Mouse (Mus musculus): Measurements from ENCODE around the gene Clic5. TPM values are rescaled to one million over a fixed set of nuclear protein-coding genes. Genes with fewer than 3 reads are reported as not detected.

The Clic5 gene
- polyA plus RNA-seq, 1 experiment, result 0.01 TPM

DNA sequence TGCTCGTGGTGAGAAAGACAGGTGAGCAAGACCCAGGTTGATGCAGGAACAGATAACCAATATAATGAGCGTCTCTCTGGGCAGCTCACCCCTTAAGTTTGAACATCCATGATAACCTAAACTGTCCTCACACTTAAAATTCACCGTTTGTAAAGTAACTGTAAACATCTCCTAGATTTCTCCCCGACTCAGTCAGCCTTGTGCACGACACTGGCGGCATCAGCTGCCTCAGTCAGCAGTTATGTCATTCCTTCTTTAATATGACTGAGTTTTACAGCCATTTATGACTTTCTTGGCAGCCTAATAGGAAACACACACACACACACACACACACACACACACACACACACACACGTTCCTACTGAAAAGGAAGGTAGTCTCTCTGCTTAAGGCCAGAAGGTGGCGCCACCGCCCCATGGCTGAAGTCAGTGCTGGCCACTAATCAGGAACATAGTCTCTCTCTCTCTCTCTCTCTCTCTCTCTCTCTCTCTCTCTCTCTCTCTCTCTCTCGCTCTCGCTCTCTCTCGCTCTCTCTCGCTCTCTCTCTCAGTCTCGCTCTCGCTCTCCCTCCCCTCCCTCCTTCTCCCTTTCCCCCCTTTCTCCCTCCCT, 73.3 kb downstream of the Clic5 start:
- TF ChIP-seq CEBPB (IDR thresholded peaks at IDR 0.05; ENCODE audit: low read depth), result no peak
- peak; percentile 31 for TF ChIP-seq MAX (IDR thresholded peaks at IDR 0.05)
- peak; percentile 65 for TF ChIP-seq CTCF (IDR thresholded peaks at IDR 0.05; ENCODE audit: control insufficient read depth, insufficient read depth, insufficient read length)
- H3K4me3 ChIP-seq (ENCODE audit: insufficient read depth, poor library complexity, severe bottlenecking), result no peak overlapping the region
- H3K36me3 ChIP-seq (ENCODE audit: control insufficient read depth, insufficient read depth), result no peaks in the 10 kb centered on the region
- H3K79me2 ChIP-seq (ENCODE audit: control insufficient read depth, insufficient read depth), result no peaks in the 10 kb centered on the region
- no peaks in the 10 kb centered on the region for H3K27me3 ChIP-seq (ENCODE audit: control insufficient read depth, insufficient read depth, insufficient read length)
- no peak overlapping the region for H3ac ChIP-seq (ENCODE audit: control insufficient read depth, insufficient read length, low read depth)
- no peaks in the 10 kb centered on the region for H3K79me3 ChIP-seq (ENCODE audit: low read depth)

DNA sequence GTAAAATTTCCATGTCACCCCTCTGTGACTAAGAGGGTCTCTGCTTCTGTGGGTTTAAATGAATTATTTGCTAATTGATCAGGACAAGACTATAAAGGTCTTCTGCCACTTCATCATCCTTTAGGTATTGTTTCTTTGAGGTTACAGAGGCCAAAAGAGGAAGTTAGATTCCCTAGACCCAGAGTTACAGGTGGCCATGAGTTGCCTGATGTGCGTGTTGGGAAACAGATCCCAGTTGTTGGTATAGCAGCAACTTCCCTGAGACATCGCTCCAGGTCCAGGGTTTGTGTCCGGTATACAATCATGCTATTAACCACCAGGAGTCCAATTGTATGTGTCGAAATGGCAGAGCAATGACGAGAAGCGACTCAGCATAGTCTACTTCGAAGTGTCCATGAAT, 81.7 kb downstream of the Clic5 start:
- Histone ChIP-seq H3K36me3 (ENCODE audit: control insufficient read depth, insufficient read depth) (no peaks in the 10 kb centered on the region), H3K4me3 (ENCODE audit: insufficient read depth, poor library complexity, severe bottlenecking) (no peak overlapping the region), H3K79me3 (ENCODE audit: low read depth) (no peaks in the 10 kb centered on the region), H3K79me2 (ENCODE audit: control insufficient read depth, insufficient read depth) (no peaks in the 10 kb centered on the region), H3K27me3 (ENCODE audit: control insufficient read depth, insufficient read depth, insufficient read length) (no peaks in the 10 kb centered on the region), H3ac (ENCODE audit: control insufficient read depth, insufficient read length, low read depth) (no peak overlapping the region)
- TF ChIP-seq CEBPB (IDR thresholded peaks at IDR 0.05; ENCODE audit: low read depth), result no peak
- TF ChIP-seq MYOG (IDR thresholded peaks at IDR 0.05; ENCODE audit: control insufficient read depth, extremely low read depth, insufficient read length), result no peak
- no peak for TF ChIP-seq MYOD1 (IDR thresholded peaks at IDR 0.05; ENCODE audit: control insufficient read depth, insufficient read length, low read depth)
- no peak for TF ChIP-seq USF1 (IDR thresholded peaks at IDR 0.05; ENCODE audit: low read depth)
- no peak for TF ChIP-seq CTCF (IDR thresholded peaks at IDR 0.05; ENCODE audit: control insufficient read depth, insufficient read depth, insufficient read length)
- TF ChIP-seq FOSL1 (IDR thresholded peaks at IDR 0.05; ENCODE audit: insufficient read depth, low read length, poor library complexity, severe bottlenecking), result no peak

DNA sequence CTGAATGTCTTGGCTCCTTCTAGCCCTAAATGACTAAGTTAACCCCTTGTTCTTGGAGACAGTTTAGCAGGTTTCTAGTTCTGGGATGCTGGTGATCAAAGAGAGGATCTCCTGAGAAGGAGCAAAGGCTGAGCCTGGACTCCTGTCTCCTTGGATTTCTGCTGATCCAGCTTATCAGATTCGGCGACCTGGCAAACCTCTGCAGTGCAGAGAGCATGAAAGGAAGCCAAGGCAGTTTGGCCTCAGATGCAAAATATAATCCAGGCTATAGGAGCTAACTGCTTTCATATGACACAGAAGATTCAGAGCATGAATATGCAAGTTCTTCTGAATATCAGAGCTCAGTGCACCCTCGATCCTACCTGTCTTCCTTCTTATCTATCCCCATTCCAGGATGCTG, 83.0 kb downstream of the Clic5 start:
- Histone ChIP-seq H3K36me3 (ENCODE audit: control insufficient read depth, insufficient read depth) (no peaks in the 10 kb centered on the region), H3K27me3 (ENCODE audit: control insufficient read depth, insufficient read depth, insufficient read length) (no peaks in the 10 kb centered on the region), H3ac (ENCODE audit: control insufficient read depth, insufficient read length, low read depth) (no peak overlapping the region), H3K79me3 (ENCODE audit: low read depth) (no peaks in the 10 kb centered on the region), H3K79me2 (ENCODE audit: control insufficient read depth, insufficient read depth) (no peaks in the 10 kb centered on the region), H3K4me3 (ENCODE audit: insufficient read depth, poor library complexity, severe bottlenecking) (no peak overlapping the region)
- no peak for TF ChIP-seq CEBPB (IDR thresholded peaks at IDR 0.05; ENCODE audit: low read depth)
- TF ChIP-seq MYOD1 (IDR thresholded peaks at IDR 0.05; ENCODE audit: control insufficient read depth, insufficient read length, low read depth), result no peak
- TF ChIP-seq FOSL1 (IDR thresholded peaks at IDR 0.05; ENCODE audit: insufficient read depth, low read length, poor library complexity, severe bottlenecking), result no peak
- TF ChIP-seq USF1 (IDR thresholded peaks at IDR 0.05; ENCODE audit: low read depth), result no peak
- no peak for TF ChIP-seq MAX (IDR thresholded peaks at IDR 0.05)
- TF ChIP-seq MYOG (IDR thresholded peaks at IDR 0.05; ENCODE audit: control insufficient read depth, extremely low read depth, insufficient read length), result no peak
- TF ChIP-seq CTCF (IDR thresholded peaks at IDR 0.05; ENCODE audit: control insufficient read depth, insufficient read depth, insufficient read length), result no peak

DNA sequence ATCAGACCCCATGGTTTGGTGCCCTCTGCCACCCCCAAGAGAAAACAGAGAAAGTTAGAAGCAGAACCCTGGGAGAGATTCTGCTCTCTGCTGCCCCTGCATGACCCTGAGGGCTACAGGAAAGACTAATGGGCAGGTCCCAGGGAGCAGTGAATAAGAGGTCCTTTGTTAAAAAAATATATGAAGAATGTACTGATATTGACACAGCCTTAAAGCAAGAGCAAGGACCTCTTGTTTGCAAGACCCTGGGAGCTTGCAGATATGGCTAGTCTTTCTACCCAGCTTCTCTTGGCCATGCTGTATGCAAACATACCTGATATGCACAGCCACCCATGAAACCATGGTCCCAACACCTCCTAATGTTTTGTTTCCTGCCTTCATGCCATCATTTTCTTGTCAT, 86.4 kb downstream of the Clic5 start:
- Histone ChIP-seq H3ac (ENCODE audit: control insufficient read depth, insufficient read length, low read depth) (no peak overlapping the region), H3K4me3 (ENCODE audit: insufficient read depth, poor library complexity, severe bottlenecking) (no peak overlapping the region), H3K79me3 (ENCODE audit: low read depth) (no peaks in the 10 kb centered on the region), H3K27me3 (ENCODE audit: control insufficient read depth, insufficient read depth, insufficient read length) (no peaks in the 10 kb centered on the region), H3K36me3 (ENCODE audit: control insufficient read depth, insufficient read depth) (no peaks in the 10 kb centered on the region), H3K79me2 (ENCODE audit: control insufficient read depth, insufficient read depth) (no peaks in the 10 kb centered on the region)
- no peak for TF ChIP-seq FOSL1 (IDR thresholded peaks at IDR 0.05; ENCODE audit: insufficient read depth, low read length, poor library complexity, severe bottlenecking)
- no peak for TF ChIP-seq MYOD1 (IDR thresholded peaks at IDR 0.05; ENCODE audit: control insufficient read depth, insufficient read length, low read depth)
- no peak for TF ChIP-seq MYOG (IDR thresholded peaks at IDR 0.05; ENCODE audit: control insufficient read depth, extremely low read depth, insufficient read length)
- TF ChIP-seq CTCF (IDR thresholded peaks at IDR 0.05; ENCODE audit: control insufficient read depth, insufficient read depth, insufficient read length), result no peak
- no peak for TF ChIP-seq CEBPB (IDR thresholded peaks at IDR 0.05; ENCODE audit: low read depth)
- no peak for TF ChIP-seq USF1 (IDR thresholded peaks at IDR 0.05; ENCODE audit: low read depth)
- no peak for TF ChIP-seq MAX (IDR thresholded peaks at IDR 0.05)

DNA sequence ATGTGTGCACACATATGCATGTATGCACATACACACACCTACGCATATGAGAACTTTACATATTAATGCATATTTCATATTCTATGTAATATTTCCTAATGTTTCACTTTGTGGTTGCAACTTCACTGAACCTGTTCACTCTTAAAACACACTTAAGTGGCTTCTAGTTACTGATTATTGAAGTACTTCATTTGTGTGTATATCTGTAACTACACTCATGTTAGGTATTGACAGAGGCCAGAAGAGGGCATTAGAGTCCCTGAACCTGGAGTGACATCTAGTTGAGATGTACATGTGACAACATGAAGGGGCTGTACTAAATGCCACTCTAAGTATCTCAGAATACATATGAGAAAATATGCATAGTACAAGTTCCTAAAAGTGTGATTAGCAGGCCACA, 99.9 kb downstream of the Clic5 start:
- Histone ChIP-seq H3K79me3 (ENCODE audit: low read depth) (no peaks in the 10 kb centered on the region), H3K27me3 (ENCODE audit: control insufficient read depth, insufficient read depth, insufficient read length) (no peaks in the 10 kb centered on the region), H3K79me2 (ENCODE audit: control insufficient read depth, insufficient read depth) (no peaks in the 10 kb centered on the region), H3K4me3 (ENCODE audit: insufficient read depth, poor library complexity, severe bottlenecking) (no peak overlapping the region), H3ac (ENCODE audit: control insufficient read depth, insufficient read length, low read depth) (no peak overlapping the region), H3K36me3 (ENCODE audit: control insufficient read depth, insufficient read depth) (no peaks in the 10 kb centered on the region)
- no peak for TF ChIP-seq MAX (IDR thresholded peaks at IDR 0.05)
- TF ChIP-seq USF1 (IDR thresholded peaks at IDR 0.05; ENCODE audit: low read depth), result no peak
- TF ChIP-seq CTCF (IDR thresholded peaks at IDR 0.05; ENCODE audit: control insufficient read depth, insufficient read depth, insufficient read length), result no peak
- TF ChIP-seq FOSL1 (IDR thresholded peaks at IDR 0.05; ENCODE audit: insufficient read depth, low read length, poor library complexity, severe bottlenecking), result no peak
- no peak for TF ChIP-seq CEBPB (IDR thresholded peaks at IDR 0.05; ENCODE audit: low read depth)
- no peak for TF ChIP-seq MYOG (IDR thresholded peaks at IDR 0.05; ENCODE audit: control insufficient read depth, extremely low read depth, insufficient read length)
- TF ChIP-seq MYOD1 (IDR thresholded peaks at IDR 0.05; ENCODE audit: control insufficient read depth, insufficient read length, low read depth), result no peak

DNA sequence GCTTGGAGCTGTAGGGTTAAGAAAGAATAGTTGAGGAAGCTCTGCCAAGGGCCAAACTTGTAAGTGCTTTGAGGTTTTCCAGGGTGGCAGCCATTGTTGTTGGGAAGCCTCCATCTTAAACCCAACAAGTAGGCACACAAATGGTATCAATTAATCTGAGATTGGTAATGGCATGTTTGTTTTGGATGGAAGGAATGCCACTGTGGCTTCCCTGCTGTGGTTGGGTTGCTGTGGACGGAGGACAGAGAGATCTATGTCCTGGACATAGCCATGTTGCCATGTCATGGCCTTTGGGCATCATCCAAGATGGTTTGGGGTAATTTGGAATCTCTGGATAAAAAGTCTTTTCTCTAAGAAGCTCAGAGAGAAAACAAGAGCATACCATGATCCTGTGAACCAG, 108.8 kb downstream of the Clic5 start:
- no peaks in the 10 kb centered on the region for H3K27me3 ChIP-seq (ENCODE audit: control insufficient read depth, insufficient read depth, insufficient read length)
- H3K79me3 ChIP-seq (ENCODE audit: low read depth), result no peaks in the 10 kb centered on the region
- TF ChIP-seq MYOD1 (IDR thresholded peaks at IDR 0.05; ENCODE audit: control insufficient read depth, insufficient read length, low read depth) (no peak), CEBPB (IDR thresholded peaks at IDR 0.05; ENCODE audit: low read depth) (no peak), MAX (IDR thresholded peaks at IDR 0.05) (no peak), USF1 (IDR thresholded peaks at IDR 0.05; ENCODE audit: low read depth) (no peak), CTCF (IDR thresholded peaks at IDR 0.05; ENCODE audit: control insufficient read depth, insufficient read depth, insufficient read length) (no peak), MYOG (IDR thresholded peaks at IDR 0.05; ENCODE audit: control insufficient read depth, extremely low read depth, insufficient read length) (no peak), FOSL1 (IDR thresholded peaks at IDR 0.05; ENCODE audit: insufficient read depth, low read length, poor library complexity, severe bottlenecking) (no peak)
- no peaks in the 10 kb centered on the region for H3K36me3 ChIP-seq (ENCODE audit: control insufficient read depth, insufficient read depth)
- no peak overlapping the region for H3ac ChIP-seq (ENCODE audit: control insufficient read depth, insufficient read length, low read depth)
- no peak overlapping the region for H3K4me3 ChIP-seq (ENCODE audit: insufficient read depth, poor library complexity, severe bottlenecking)
- no peaks in the 10 kb centered on the region for H3K79me2 ChIP-seq (ENCODE audit: control insufficient read depth, insufficient read depth)

Measured in C2C12 (cell line).